Mouse (Mus musculus): ENCODE data around the gene Lrsam1. TPM values are rescaled to one million over a fixed set of nuclear protein-coding genes. Genes with fewer than 3 reads are reported as not detected.

The Lrsam1 gene
- polyA plus RNA-seq, 1 experiment from 2014 or later, result 24.5 TPM

GRCm38 (mm10) chr2:32911639-32912182, 49.7 kb downstream of the Lrsam1 start:
- Histone ChIP-seq H3K9me3 (ENCODE audit: control insufficient read depth, low read length) (no peaks in the 10 kb centered on the region), H3K27ac (ENCODE audit: low read depth, low read length) (no peak overlapping the region), H3K4me3 (ENCODE audit: low read length) (no peak overlapping the region), H3K36me3 (ENCODE audit: control insufficient read depth, insufficient read depth, low read length) (peaks cover 13% of the 10 kb centered on the region), H3K9ac (ENCODE audit: low read depth, low read length) (no peak overlapping the region), H3K4me1 (ENCODE audit: control insufficient read depth, insufficient read depth, low read depth, low read length) (peaks cover 25% of the 10 kb centered on the region), H3K27me3 (replicated peaks; ENCODE audit: control insufficient read depth, insufficient read depth, low read length) (no peaks in the 10 kb centered on the region), H3K4me2 (ENCODE audit: low read length) (no peak overlapping the region)
- WGBS, result 66% methylated on average over 7 of the region's 7 CpGs
- no peak for ATAC-seq

GRCm38 (mm10) chr2:32908796-32909195, 52.6 kb downstream of the Lrsam1 start:
- ATAC-seq, result 0 out of 2 replicates have a peak, but pooled peaks have one; percentile 24
- H3K36me3 ChIP-seq (ENCODE audit: control insufficient read depth, insufficient read depth, low read length), result peaks cover 13% of the 10 kb centered on the region
- no peaks in the 10 kb centered on the region for H3K9me3 ChIP-seq (ENCODE audit: control insufficient read depth, low read length)
- WGBS, result 27% methylated on average over 11 of the region's 11 CpGs
- no peak overlapping the region for H3K4me3 ChIP-seq (ENCODE audit: low read length)
- peak overlapping the region; percentile 8 for H3K9ac ChIP-seq (ENCODE audit: low read depth, low read length)
- no peak overlapping the region for H3K4me2 ChIP-seq (ENCODE audit: low read length)
- H3K27me3 ChIP-seq (replicated peaks; ENCODE audit: control insufficient read depth, insufficient read depth, low read length), result no peaks in the 10 kb centered on the region
- H3K27ac ChIP-seq (ENCODE audit: low read depth, low read length), result peak overlapping the region; percentile 68
- peaks cover 28% of the 10 kb centered on the region for H3K4me1 ChIP-seq (ENCODE audit: control insufficient read depth, insufficient read depth, low read depth, low read length)

- H3K9ac ChIP-seq (ENCODE audit: low read depth, low read length), result peak overlapping the region; percentile 2; the same call in 1 of the 2 replicates
- ATAC-seq, result peak; percentile 53; the same call in 1 of the 2 replicates
- H3K4me1 ChIP-seq (ENCODE audit: control insufficient read depth, insufficient read depth, low read depth, low read length), result peaks cover 28% of the 10 kb centered on the region
- peaks cover 10% of the 10 kb centered on the region for H3K36me3 ChIP-seq (ENCODE audit: control insufficient read depth, insufficient read depth, low read length)
- H3K9me3 ChIP-seq (ENCODE audit: control insufficient read depth, low read length), result no peaks in the 10 kb centered on the region
- no peaks in the 10 kb centered on the region for H3K27me3 ChIP-seq (replicated peaks; ENCODE audit: control insufficient read depth, insufficient read depth, low read length)
- H3K27ac ChIP-seq (ENCODE audit: low read depth, low read length), result peak overlapping the region; percentile 68
- WGBS, result 9% methylated on average over 6 of the region's 6 CpGs
- H3K4me3 ChIP-seq (ENCODE audit: low read length), result no peak overlapping the region
- H3K4me2 ChIP-seq (ENCODE audit: low read length), result no peak overlapping the region
Measured at GRCm38 (mm10) chr2:32908272-32908671, 53.1 kb downstream of the Lrsam1 start.

GRCm38 (mm10) chr2:32907442-32907841, 54.0 kb downstream of the Lrsam1 start:
- 44% methylated on average over 8 of the region's 8 CpGs for WGBS
- Histone ChIP-seq H3K9me3 (ENCODE audit: control insufficient read depth, low read length) (no peaks in the 10 kb centered on the region), H3K4me3 (ENCODE audit: low read length) (no peak overlapping the region), H3K4me2 (ENCODE audit: low read length) (no peak overlapping the region), H3K27ac (ENCODE audit: low read depth, low read length) (peak overlapping the region; percentile 68), H3K9ac (ENCODE audit: low read depth, low read length) (no peak overlapping the region; the same call in 1 of the 2 replicates), H3K36me3 (ENCODE audit: control insufficient read depth, insufficient read depth, low read length) (peaks cover 6% of the 10 kb centered on the region), H3K4me1 (ENCODE audit: control insufficient read depth, insufficient read depth, low read depth, low read length) (peaks cover 28% of the 10 kb centered on the region), H3K27me3 (replicated peaks; ENCODE audit: control insufficient read depth, insufficient read depth, low read length) (no peaks in the 10 kb centered on the region)
- ATAC-seq, result no peak

GRCm38 (mm10) chr2:32905297-32905696, 56.1 kb downstream of the Lrsam1 start:
- WGBS, result 79% methylated on average over 8 of the region's 8 CpGs
- Histone ChIP-seq H3K9ac (ENCODE audit: low read depth, low read length) (no peak overlapping the region), H3K36me3 (ENCODE audit: control insufficient read depth, insufficient read depth, low read length) (peaks cover 2% of the 10 kb centered on the region; the same call in 1 of the 2 replicates), H3K27ac (ENCODE audit: low read depth, low read length) (no peak overlapping the region), H3K4me2 (ENCODE audit: low read length) (no peak overlapping the region), H3K9me3 (ENCODE audit: control insufficient read depth, low read length) (no peaks in the 10 kb centered on the region), H3K4me1 (ENCODE audit: control insufficient read depth, insufficient read depth, low read depth, low read length) (peaks cover 28% of the 10 kb centered on the region), H3K4me3 (ENCODE audit: low read length) (no peak overlapping the region), H3K27me3 (replicated peaks; ENCODE audit: control insufficient read depth, insufficient read depth, low read length) (no peaks in the 10 kb centered on the region)
- ATAC-seq, result no peak

- no peak overlapping the region for H3K27ac ChIP-seq (ENCODE audit: low read depth, low read length)
- no peaks in the 10 kb centered on the region; the same call in 1 of the 2 replicates for H3K36me3 ChIP-seq (ENCODE audit: control insufficient read depth, insufficient read depth, low read length)
- 95% methylated on average over 5 of the region's 5 CpGs for WGBS
- no peaks in the 10 kb centered on the region for H3K9me3 ChIP-seq (ENCODE audit: control insufficient read depth, low read length)
- H3K4me1 ChIP-seq (ENCODE audit: control insufficient read depth, insufficient read depth, low read depth, low read length), result peaks cover 28% of the 10 kb centered on the region
- no peaks in the 10 kb centered on the region for H3K27me3 ChIP-seq (replicated peaks; ENCODE audit: control insufficient read depth, insufficient read depth, low read length)
- ATAC-seq, result no peak
- no peak overlapping the region for H3K9ac ChIP-seq (ENCODE audit: low read depth, low read length)
- H3K4me3 ChIP-seq (ENCODE audit: low read length), result no peak overlapping the region
- H3K4me2 ChIP-seq (ENCODE audit: low read length), result no peak overlapping the region
Measured at GRCm38 (mm10) chr2:32904637-32905036, 56.8 kb downstream of the Lrsam1 start.

DNA sequence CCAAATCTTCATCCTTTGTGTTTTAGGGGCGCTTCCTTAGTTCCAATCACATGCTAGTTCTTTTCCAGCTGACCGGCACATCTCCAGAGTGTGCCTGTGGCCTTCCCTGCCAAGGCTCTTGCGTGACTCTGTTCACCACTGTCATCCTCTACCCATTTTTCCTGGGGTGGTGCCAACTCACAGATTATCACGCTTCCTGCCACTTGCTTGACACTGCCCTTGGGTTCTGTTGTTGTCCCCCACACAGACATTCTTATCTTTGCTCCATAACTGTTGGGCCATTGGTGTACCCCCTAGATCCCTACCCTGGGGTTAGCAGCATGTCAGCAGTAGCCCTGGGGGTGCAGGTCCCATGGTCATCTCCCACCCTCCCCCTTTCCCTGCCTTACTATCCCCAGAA, 57.9 kb downstream of the Lrsam1 start:
- Histone ChIP-seq H3K4me2 (ENCODE audit: low read length) (no peak overlapping the region), H3K27me3 (replicated peaks; ENCODE audit: control insufficient read depth, insufficient read depth, low read length) (no peaks in the 10 kb centered on the region), H3K36me3 (ENCODE audit: control insufficient read depth, insufficient read depth, low read length) (no peaks in the 10 kb centered on the region; the same call in 1 of the 2 replicates), H3K9ac (ENCODE audit: low read depth, low read length) (no peak overlapping the region), H3K27ac (ENCODE audit: low read depth, low read length) (no peak overlapping the region), H3K4me3 (ENCODE audit: low read length) (no peak overlapping the region), H3K9me3 (ENCODE audit: control insufficient read depth, low read length) (no peaks in the 10 kb centered on the region), H3K4me1 (ENCODE audit: control insufficient read depth, insufficient read depth, low read depth, low read length) (peaks cover 23% of the 10 kb centered on the region)
- ATAC-seq, result no peak
- WGBS, result 86% methylated on average over 4 of the region's 4 CpGs

DNA sequence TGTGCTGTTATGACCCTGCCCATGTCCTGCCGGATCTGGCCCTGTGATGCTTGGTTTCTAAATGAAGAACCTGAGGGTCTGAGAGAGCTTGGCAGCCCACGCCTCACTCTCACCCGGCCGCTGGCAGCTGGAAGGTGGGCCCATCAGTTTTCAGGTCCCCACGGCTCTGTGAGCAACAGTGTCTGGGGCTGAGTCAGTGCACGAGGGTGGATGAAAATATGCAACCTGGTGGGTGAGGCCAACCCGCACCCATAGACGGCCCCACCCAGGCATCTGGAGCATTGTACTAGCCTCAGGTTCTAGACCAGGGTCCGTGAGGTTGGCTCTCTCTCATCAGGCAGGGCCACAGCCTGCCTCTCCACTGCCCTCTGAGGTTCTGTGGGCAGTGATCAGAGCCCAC, 59.3 kb downstream of the Lrsam1 start:
- Histone ChIP-seq H3K9ac (ENCODE audit: low read depth, low read length) (no peak overlapping the region), H3K4me2 (ENCODE audit: low read length) (no peak overlapping the region), H3K4me1 (ENCODE audit: control insufficient read depth, insufficient read depth, low read depth, low read length) (peaks cover 11% of the 10 kb centered on the region), H3K36me3 (ENCODE audit: control insufficient read depth, insufficient read depth, low read length) (no peaks in the 10 kb centered on the region; the same call in 1 of the 2 replicates), H3K27ac (ENCODE audit: low read depth, low read length) (no peak overlapping the region), H3K4me3 (ENCODE audit: low read length) (no peak overlapping the region), H3K27me3 (replicated peaks; ENCODE audit: control insufficient read depth, insufficient read depth, low read length) (no peaks in the 10 kb centered on the region), H3K9me3 (ENCODE audit: control insufficient read depth, low read length) (no peaks in the 10 kb centered on the region)
- no peak for ATAC-seq
- WGBS, result 94% methylated on average over 9 of the region's 9 CpGs

DNA sequence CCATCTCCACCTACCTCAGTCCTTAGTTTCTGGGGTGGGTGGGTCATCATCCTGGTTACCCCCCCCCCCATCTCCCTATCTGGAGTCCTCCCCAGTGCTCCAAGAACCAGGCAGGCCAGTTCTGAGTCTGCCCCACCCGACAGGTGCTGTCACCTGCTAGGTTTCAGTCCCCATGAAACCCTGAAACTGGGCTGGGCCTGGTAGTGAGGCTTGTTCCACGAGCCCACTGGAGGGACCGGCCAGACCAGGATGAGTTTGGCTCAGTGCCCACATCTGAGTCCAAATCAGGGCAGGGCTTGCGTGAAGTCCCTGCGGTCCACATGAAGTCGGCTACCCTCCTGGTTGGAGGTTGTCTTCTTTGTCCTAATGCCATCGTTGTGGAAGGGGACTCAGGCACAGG, 62.4 kb downstream of the Lrsam1 start:
- WGBS, result 51% methylated on average over 7 of the region's 7 CpGs
- H3K9me3 ChIP-seq (ENCODE audit: control insufficient read depth, low read length), result no peaks in the 10 kb centered on the region
- no peak overlapping the region for H3K27ac ChIP-seq (ENCODE audit: low read depth, low read length)
- no peak overlapping the region for H3K4me3 ChIP-seq (ENCODE audit: low read length)
- no peak for ATAC-seq
- H3K4me2 ChIP-seq (ENCODE audit: low read length), result no peak overlapping the region
- H3K9ac ChIP-seq (ENCODE audit: low read depth, low read length), result no peak overlapping the region
- H3K36me3 ChIP-seq (ENCODE audit: control insufficient read depth, insufficient read depth, low read length), result no peaks in the 10 kb centered on the region
- no peaks in the 10 kb centered on the region for H3K27me3 ChIP-seq (replicated peaks; ENCODE audit: control insufficient read depth, insufficient read depth, low read length)
- H3K4me1 ChIP-seq (ENCODE audit: control insufficient read depth, insufficient read depth, low read depth, low read length), result peaks cover 23% of the 10 kb centered on the region

Measured in hindbrain, embryonic 16.5 days (tissue).